In the genomic region with DNA sequence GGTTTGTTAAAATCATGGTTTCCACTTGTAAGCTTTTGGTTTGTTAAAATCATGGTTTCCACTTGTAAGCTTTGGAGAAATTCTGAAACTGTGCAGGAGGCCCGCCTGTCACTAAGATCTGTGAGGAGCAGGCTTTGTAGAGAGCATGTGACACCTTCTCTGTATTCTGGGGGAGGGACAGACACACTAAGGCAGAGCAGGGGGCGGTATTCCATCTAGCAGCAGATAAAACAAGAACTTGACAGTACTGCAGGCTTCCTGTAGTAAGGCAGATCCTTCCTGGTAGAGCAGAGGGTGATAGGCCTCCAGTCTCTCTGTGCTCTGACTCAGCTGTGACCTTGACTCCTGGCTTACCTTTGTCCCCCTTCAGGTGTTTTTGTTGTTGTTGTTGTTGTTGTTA, we compare ENCODE assay signal across 17 mouse cellular contexts. TPM values are rescaled to one million over a fixed set of nuclear protein-coding genes. Genes with fewer than 3 reads are reported as not detected.
DNase-seq lines count a peak whose midpoint lies in the region; ATAC-seq and TF ChIP-seq lines count a peak whose summit lies in the region.
"Had no signal": no experiment of that assay in that cellular context is flagged by ENCODE, and none has a peak within 500 bp of the region (broad histone marks: within the 10 kb centered on the region; RNA-seq: fewer than 3 reads in every experiment).

No protein-coding gene starts in this region.

- H3K9ac ChIP-seq in CH12.LX (ENCODE audit: insufficient read depth, low read depth), result no peak overlapping the region
- H3K9ac ChIP-seq: hindbrain, embryonic 13.5 days; liver, embryonic 14.5 days; midbrain, embryonic 12.5 days had no signal

- no peak for TF ChIP-seq EP300 in CH12.LX (IDR thresholded peaks at IDR 0.05; ENCODE audit: low read length)

- H3K4me1 ChIP-seq in CH12.LX (ENCODE audit: control insufficient read depth in 1 of 2, insufficient read depth in 2 of 2), result peaks cover 0 to 8% of the 10 kb centered on the region in 2 experiments; a peak in 3 of 4 replicates
- H3K4me1 ChIP-seq: embryonic facial prominence, embryonic 10.5 days; hindbrain, embryonic 13.5 days; midbrain, embryonic 12.5 days had no signal

- DNase-seq in 416B (ENCODE audit: low read depth) (peak; percentile 71), CH12.LX (ENCODE audit: extremely low read depth) (peak; percentile 22)
- peak; percentile 4 for DNase-seq in induced T-regulatory cell, adult 2 months (ENCODE audit: low read depth)
- peak; percentile 64 for DNase-seq in thymus, postnatal 14 days
- no peak for DNase-seq in kidney, adult 9 months
- DNase-seq in spleen, postnatal 14 days (ENCODE audit: low spot score in 2 of 2), result no peak
- DNase-seq: cerebellum, adult 2 months; cerebellum, postnatal 36 days; gastrocnemius, postnatal 25 days; heart, postnatal 14 days had no signal

- no peak for ATAC-seq in monocyte, adult 5-6 weeks (replicated peaks; ENCODE audit: insufficient number of reproducible peaks, low FRiP score, low TSS enrichment, poor library complexity, severe bottlenecking)

- TF ChIP-seq CTCF in CH12.LX (conservative IDR thresholded peaks at IDR 0.05 in 1 of 2, IDR thresholded peaks at IDR 0.05 in 1 of 2; ENCODE audit: low read depth in 2 of 2, low read length in 2 of 2), result no peak

- no peaks in the 10 kb centered on the region for H3K27me3 ChIP-seq in CH12.LX (replicated peaks)
- H3K27me3 ChIP-seq: hindbrain, embryonic 13.5 days; midbrain, embryonic 12.5 days had no signal

- no peak for TF ChIP-seq POLR2A in CH12.LX (IDR thresholded peaks at IDR 0.05; ENCODE audit: low read depth, low read length)

- H3K79me2 ChIP-seq in CH12.LX (replicated peaks; ENCODE audit: control insufficient read depth, extremely low read depth, insufficient read depth, poor library complexity, severe bottlenecking), result no peaks in the 10 kb centered on the region

- dilution Hi-C loops in CH12.LX (cut with MboI; ENCODE audit: extremely low pct_ligation_motif_present, extremely low pct_unique_long_range_greater_than_20kb, low sequenced_read_pairs), result no loop called here

- H3K9me3 ChIP-seq in CH12.LX (replicated peaks; ENCODE audit: low read length), result no peaks in the 10 kb centered on the region
- H3K9me3 ChIP-seq: embryonic facial prominence, embryonic 10.5 days; hindbrain, embryonic 13.5 days; midbrain, embryonic 12.5 days had no signal

- no peak overlapping the region for H3K4me2 ChIP-seq in CH12.LX (ENCODE audit: insufficient read depth, low read depth, poor library complexity, severe bottlenecking)
- H3K4me2 ChIP-seq: heart, embryonic 11.5 days; hindbrain, embryonic 13.5 days; midbrain, embryonic 12.5 days had no signal

- no peak for TF ChIP-seq RAD21 in CH12.LX (IDR thresholded peaks at IDR 0.05; ENCODE audit: low read depth, low read length)

- no peak overlapping the region for H3K4me3 ChIP-seq in CH12.LX (replicated peaks in 1 of 3; ENCODE audit: low read depth in 2 of 3, low read length in 2 of 3, poor library complexity in 1 of 3)
- H3K4me3 ChIP-seq: embryonic facial prominence, embryonic 10.5 days; hindbrain, embryonic 13.5 days; midbrain, embryonic 12.5 days had no signal

- H3K36me3 ChIP-seq in CH12.LX (replicated peaks in 1 of 2; ENCODE audit: control insufficient read depth in 1 of 2, insufficient read depth in 1 of 2, low read length in 1 of 2), result no peaks in the 10 kb centered on the region
- H3K36me3 ChIP-seq: embryonic facial prominence, embryonic 10.5 days; hindbrain, embryonic 13.5 days; midbrain, embryonic 12.5 days had no signal

- no peak overlapping the region for H3K27ac ChIP-seq in CH12.LX (ENCODE audit: insufficient read depth, low read depth)
- H3K27ac ChIP-seq: embryonic facial prominence, embryonic 10.5 days; hindbrain, embryonic 13.5 days; liver, embryonic 14.5 days; macrophage; midbrain, embryonic 12.5 days had no signal

- in situ Hi-C loops in CH12.LX (cut with MboI; ENCODE audit: low pct_ligation_motif_present, low pct_unique_long_range_greater_than_20kb, low sequenced_read_pairs), result no loop called here

TF ChIP-seq in CH12.LX, 34 proteins besides CTCF, POLR2A, EP300 and RAD21:
- TF ChIP-seq PAX5 (IDR thresholded peaks at IDR 0.05; ENCODE audit: low read length) (no peak), MAX (IDR thresholded peaks at IDR 0.05; ENCODE audit: low read length) (no peak), TCF12 (IDR thresholded peaks at IDR 0.05; ENCODE audit: low read depth, low read length) (no peak), USF1 (IDR thresholded peaks at IDR 0.05; ENCODE audit: low read depth, low read length) (no peak), SIN3A (IDR thresholded peaks at IDR 0.05; ENCODE audit: low read length) (no peak), CHD1 (IDR thresholded peaks at IDR 0.05; ENCODE audit: low read depth, low read length) (no peak), UBTF (IDR thresholded peaks at IDR 0.05; ENCODE audit: low read depth, low read length) (no peak), ELF1 (IDR thresholded peaks at IDR 0.05; ENCODE audit: low read depth, low read length) (no peak)
TF ChIP-seq in CH12.LX: peak in this region for 0.

RNA-seq across cellular contexts. Expression of gene Slc35b4, which starts 47.6 kb away (rescaled TPM):
- total RNA-seq in CH12.LX (2012; rRNA removed) (14.9 and 16.9 TPM in 2 replicates), CH12.LX (2014; rRNA removed) (14.1 and 19.8 TPM in 2 replicates)
- 30.7 and 34.8 TPM in 2 replicates for polyA plus RNA-seq in CH12.LX (2012; ENCODE audit: insufficient read length, low read depth)
- 16.8 to 32.7 TPM (median 29.1 TPM) in 3 replicates for total RNA-seq in monocyte, adult 5-6 weeks (2017)

Comparison
In these comparisons a context has a peak if more than half of its experiments do, and no peak if none do; other contexts are left out.
1. DNase-seq: peak in 416B (single experiment), CH12.LX (single experiment), induced T-regulatory cell, adult 2 months (single experiment) and thymus, postnatal 14 days (single experiment); none in kidney, adult 9 months (single experiment) and spleen, postnatal 14 days (0 of 2).